In the genomic region with DNA sequence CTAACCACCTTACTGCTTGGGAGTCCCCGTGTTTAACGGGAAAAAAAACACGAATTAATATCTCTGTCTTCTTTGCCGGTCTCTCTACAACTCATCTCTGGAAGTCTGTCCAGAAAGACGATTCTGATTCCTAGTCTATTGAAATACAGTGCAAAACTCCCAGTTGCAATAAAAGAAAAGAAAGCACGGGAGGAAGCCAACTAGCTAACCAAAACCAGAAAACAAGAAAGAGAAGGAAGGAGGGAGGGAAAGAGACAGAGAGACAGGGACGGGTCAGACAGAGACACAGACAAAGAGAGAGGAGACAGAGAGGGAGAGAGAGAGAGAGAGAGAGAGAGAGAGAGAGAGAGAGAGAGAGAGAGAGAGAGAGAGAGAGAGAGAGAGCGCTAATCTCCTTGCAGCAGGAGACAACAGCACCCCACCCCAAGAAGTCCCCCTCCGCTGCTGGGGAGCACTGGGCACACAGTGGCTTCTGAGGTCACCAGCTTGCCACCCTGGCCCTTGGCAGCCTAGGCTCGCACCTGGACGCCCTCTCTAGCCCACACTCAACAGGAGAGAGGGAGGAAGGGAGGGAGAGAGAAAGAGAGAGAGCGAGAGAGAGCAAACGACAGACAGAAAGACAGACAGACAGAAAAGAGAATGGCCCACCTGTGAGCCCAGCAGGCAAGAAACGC, we compare ENCODE assay signal across 8 mouse cellular contexts.
DNase-seq lines count a peak whose midpoint lies in the region; ATAC-seq and TF ChIP-seq lines count a peak whose summit lies in the region.

No protein-coding gene starts in this region.

- TF ChIP-seq CTCF in bone marrow macrophage, adult 2 months (IDR thresholded peaks at IDR 0.05; ENCODE audit: low read depth, low read length), result no peak

- H3K9me3 ChIP-seq in forebrain, embryonic 15.5 days, result no peaks in the 10 kb centered on the region
- no peaks in the 10 kb centered on the region for H3K9me3 ChIP-seq in limb, embryonic 14.5 days (ENCODE audit: control insufficient read depth, low read length)
- no peaks in the 10 kb centered on the region for H3K9me3 ChIP-seq in neural tube, embryonic 13.5 days

- TF ChIP-seq POLR2A in bone marrow macrophage, adult 2 months (IDR thresholded peaks at IDR 0.05; ENCODE audit: borderline replicate concordance, low read depth, low read length), result no peak
- TF ChIP-seq POLR2A in limb, embryonic 14.5 days (IDR thresholded peaks at IDR 0.05; ENCODE audit: borderline replicate concordance, extremely low read depth, insufficient read depth, insufficient read length), result no peak

- peak overlapping the region; percentile 62 for H3K4me3 ChIP-seq in bone marrow macrophage, adult 2 months (ENCODE audit: insufficient read depth, low read length)
- H3K4me3 ChIP-seq in forebrain, embryonic 15.5 days, result peak overlapping the region; percentile 49
- peak overlapping the region; percentile 41 for H3K4me3 ChIP-seq in limb, embryonic 14.5 days (replicated peaks; ENCODE audit: low read length)
- peak overlapping the region; percentile 43 for H3K4me3 ChIP-seq in neural tube, embryonic 13.5 days

- 2% methylated on average over 14 of the region's 14 CpGs for WGBS in forebrain, embryonic 15.5 days
- 2% methylated on average over 14 of the region's 14 CpGs for WGBS in limb, embryonic 14.5 days
- WGBS in neural tube, embryonic 13.5 days, result 0% methylated on average over 14 of the region's 14 CpGs

- H3K27ac ChIP-seq in bone marrow macrophage, adult 2 months (ENCODE audit: insufficient read depth, low read depth, low read length), result peak overlapping the region; percentile 63
- H3K27ac ChIP-seq in forebrain, embryonic 15.5 days (replicated peaks), result no peak overlapping the region
- H3K27ac ChIP-seq in limb, embryonic 14.5 days (replicated peaks; ENCODE audit: low read depth, low read length), result no peak overlapping the region
- H3K27ac ChIP-seq in neural tube, embryonic 13.5 days (replicated peaks), result no peak overlapping the region

- H3K36me3 ChIP-seq in forebrain, embryonic 15.5 days, result no peaks in the 10 kb centered on the region
- no peaks in the 10 kb centered on the region for H3K36me3 ChIP-seq in limb, embryonic 14.5 days (ENCODE audit: control insufficient read depth, insufficient read depth, low read length)
- no peaks in the 10 kb centered on the region for H3K36me3 ChIP-seq in neural tube, embryonic 13.5 days

- H3K9ac ChIP-seq in forebrain, embryonic 15.5 days (replicated peaks), result peak overlapping the region; percentile 56
- H3K9ac ChIP-seq in limb, embryonic 14.5 days (ENCODE audit: low read depth, low read length, severe bottlenecking), result peak overlapping the region; percentile 35
- H3K9ac ChIP-seq in neural tube, embryonic 13.5 days, result peak overlapping the region; percentile 66

- DNase-seq in kidney, postnatal 14 days, result peak; percentile 3
- DNase-seq in kidney, postnatal 4 days, result no peak
- DNase-seq in limb, embryonic 14.5 days (ENCODE audit: low spot score), result no peak
- DNase-seq in layer of hippocampus, postnatal 25 days (ENCODE audit: extremely low spot score in 1 of 2, low spot score in 1 of 2), result no peak
- DNase-seq in frontal cortex, postnatal 36 days (ENCODE audit: low spot score in 2 of 2), result no peak

- peaks cover 11% of the 10 kb centered on the region for H3K4me1 ChIP-seq in bone marrow macrophage, adult 2 months (ENCODE audit: control insufficient read depth, insufficient read depth, low read length)
- H3K4me1 ChIP-seq in forebrain, embryonic 15.5 days, result peaks cover 25% of the 10 kb centered on the region
- peaks cover 19% of the 10 kb centered on the region for H3K4me1 ChIP-seq in limb, embryonic 14.5 days (ENCODE audit: control insufficient read depth, insufficient read depth, low read length)
- peaks cover 26% of the 10 kb centered on the region for H3K4me1 ChIP-seq in neural tube, embryonic 13.5 days (replicated peaks)

- peak overlapping the region; percentile 81 for H3K4me2 ChIP-seq in forebrain, embryonic 15.5 days (replicated peaks)
- H3K4me2 ChIP-seq in limb, embryonic 14.5 days (replicated peaks; ENCODE audit: low read depth, low read length, severe bottlenecking), result peak overlapping the region; percentile 64
- peak overlapping the region; percentile 76 for H3K4me2 ChIP-seq in neural tube, embryonic 13.5 days

- peaks cover 31% of the 10 kb centered on the region for H3K27me3 ChIP-seq in forebrain, embryonic 15.5 days
- peaks cover 54% of the 10 kb centered on the region for H3K27me3 ChIP-seq in limb, embryonic 14.5 days (ENCODE audit: control insufficient read depth, insufficient read depth, low read length)
- H3K27me3 ChIP-seq in neural tube, embryonic 13.5 days, result peaks cover 71% of the 10 kb centered on the region

- peak; percentile 39 for ATAC-seq in forebrain, embryonic 15.5 days (replicated peaks)
- no peak for ATAC-seq in limb, embryonic 14.5 days (ENCODE audit: low FRiP score, low read depth)
- peak; percentile 45; the same call in 1 of the 2 replicates for ATAC-seq in neural tube, embryonic 13.5 days (ENCODE audit: low read depth)
